In genomic region chr19:42341183-42341582, GRCm38 (mm10) we compare ENCODE assay signal across 9 mouse cellular contexts.
DNase-seq lines count a peak whose midpoint lies in the region; ATAC-seq and TF ChIP-seq lines count a peak whose summit lies in the region.
"Had no signal": no experiment of that assay in that cellular context is flagged by ENCODE, and none has a peak within 500 bp of the region (broad histone marks: within the 10 kb centered on the region; RNA-seq: fewer than 3 reads in every experiment).

No protein-coding gene starts in this region.

- H3K4me2 ChIP-seq in intestine, postnatal 0 days (replicated peaks; ENCODE audit: low read depth): no peak overlapping the region
- H3K4me2 ChIP-seq in intestine, embryonic 15.5 days (replicated peaks): no peak overlapping the region
- no peak overlapping the region for H3K4me2 ChIP-seq in stomach, postnatal 0 days (replicated peaks; ENCODE audit: low read depth)
- H3K4me2 ChIP-seq: hindbrain, embryonic 15.5 days had no signal

- no peaks in the 10 kb centered on the region for H3K9me3 ChIP-seq in intestine, postnatal 0 days (ENCODE audit: control insufficient read depth)
- no peaks in the 10 kb centered on the region for H3K9me3 ChIP-seq in intestine, embryonic 15.5 days
- no peaks in the 10 kb centered on the region for H3K9me3 ChIP-seq in stomach, postnatal 0 days (ENCODE audit: control insufficient read depth, low read length)
- H3K9me3 ChIP-seq: hindbrain, embryonic 15.5 days had no signal

- no peaks in the 10 kb centered on the region for H3K4me1 ChIP-seq in intestine, postnatal 0 days (replicated peaks; ENCODE audit: control insufficient read depth, insufficient read depth, low read length)
- no peaks in the 10 kb centered on the region for H3K4me1 ChIP-seq in intestine, embryonic 15.5 days (replicated peaks)
- no peaks in the 10 kb centered on the region for H3K4me1 ChIP-seq in stomach, postnatal 0 days (replicated peaks; ENCODE audit: control insufficient read depth, insufficient read depth)
- H3K4me1 ChIP-seq: hindbrain, embryonic 15.5 days had no signal

- no peaks in the 10 kb centered on the region for H3K36me3 ChIP-seq in intestine, postnatal 0 days (ENCODE audit: control insufficient read depth, insufficient read depth)
- H3K36me3 ChIP-seq in intestine, embryonic 15.5 days: no peaks in the 10 kb centered on the region
- no peaks in the 10 kb centered on the region for H3K36me3 ChIP-seq in stomach, postnatal 0 days (ENCODE audit: control insufficient read depth, insufficient read depth, low read length)
- H3K36me3 ChIP-seq: hindbrain, embryonic 15.5 days had no signal

- 46% methylated on average over 6 of the region's 6 CpGs for WGBS in intestine, postnatal 0 days
- WGBS in intestine, embryonic 15.5 days: 51% methylated on average over 6 of the region's 6 CpGs
- 46% methylated on average over 6 of the region's 6 CpGs for WGBS in stomach, postnatal 0 days

- no peak for ATAC-seq in intestine, postnatal 0 days
- no peak for ATAC-seq in intestine, embryonic 15.5 days
- ATAC-seq in stomach, postnatal 0 days (ENCODE audit: low FRiP score, low TSS enrichment): no peak

- TF ChIP-seq EP300 in stomach, postnatal 0 days (optimal IDR thresholded peaks at IDR 0.05): no peak

- no peaks in the 10 kb centered on the region for H3K27me3 ChIP-seq in intestine, postnatal 0 days (replicated peaks; ENCODE audit: control insufficient read depth, insufficient read depth, low read length)
- H3K27me3 ChIP-seq in intestine, embryonic 15.5 days (replicated peaks): no peaks in the 10 kb centered on the region
- no peaks in the 10 kb centered on the region for H3K27me3 ChIP-seq in stomach, postnatal 0 days (ENCODE audit: control insufficient read depth, insufficient read depth, low read length)
- H3K27me3 ChIP-seq: hindbrain, embryonic 15.5 days had no signal

- peak; percentile 38 for DNase-seq in right cerebral cortex, postnatal 4 days
- DNase-seq in right cerebral cortex, postnatal 36 days (ENCODE audit: low spot score in 2 of 2): no peak
- peak; percentile 13 for DNase-seq in c-Kit-positive CD71-negative TER-119-negative erythroid progenitor cells, embryonic 14.5 days (ENCODE audit: low read depth)
- no peak for DNase-seq in stomach, postnatal 0 days (ENCODE audit: low spot score)
- no peak for DNase-seq in layer of hippocampus, postnatal 36 days
- no peak for DNase-seq in heart, postnatal 36 days

- H3K9ac ChIP-seq in intestine, postnatal 0 days (ENCODE audit: low read depth, low read length): no peak overlapping the region
- no peak overlapping the region for H3K9ac ChIP-seq in intestine, embryonic 15.5 days
- no peak overlapping the region for H3K9ac ChIP-seq in stomach, postnatal 0 days (ENCODE audit: low read length)
- H3K9ac ChIP-seq: hindbrain, embryonic 15.5 days had no signal

- intact Hi-C loops in heart, postnatal 36 days (cut with DNase I): no loop called here

- no peak overlapping the region for H3K27ac ChIP-seq in intestine, postnatal 0 days (ENCODE audit: low read depth, low read length)
- H3K27ac ChIP-seq in intestine, embryonic 15.5 days: no peak overlapping the region
- no peak overlapping the region for H3K27ac ChIP-seq in stomach, postnatal 0 days (replicated peaks)
- H3K27ac ChIP-seq: hindbrain, embryonic 15.5 days had no signal

- H3K4me3 ChIP-seq in intestine, postnatal 0 days (ENCODE audit: low read depth, low read length): no peak overlapping the region
- H3K4me3 ChIP-seq in intestine, embryonic 15.5 days (replicated peaks): no peak overlapping the region
- H3K4me3 ChIP-seq in stomach, postnatal 0 days (ENCODE audit: low read depth, low read length): no peak overlapping the region
- H3K4me3 ChIP-seq: hindbrain, embryonic 15.5 days had no signal

- TF ChIP-seq CTCF in intestine, postnatal 0 days (IDR thresholded peaks at IDR 0.05; ENCODE audit: low read depth): peak; percentile 61
- TF ChIP-seq CTCF in stomach, postnatal 0 days (IDR thresholded peaks at IDR 0.05; ENCODE audit: low read depth): peak; percentile 59

Comparison
In these comparisons a context has a peak if more than half of its experiments do, and no peak if none do; other contexts are left out.
1. DNase-seq: peak in right cerebral cortex, postnatal 4 days (single experiment) and c-Kit-positive CD71-negative TER-119-negative erythroid progenitor cells, embryonic 14.5 days (single experiment); none in right cerebral cortex, postnatal 36 days (0 of 2), stomach, postnatal 0 days (single experiment), layer of hippocampus, postnatal 36 days (0 of 2) and heart, postnatal 36 days (0 of 2).